7 mouse cellular contexts compared by ENCODE assay signal in the genomic region with DNA sequence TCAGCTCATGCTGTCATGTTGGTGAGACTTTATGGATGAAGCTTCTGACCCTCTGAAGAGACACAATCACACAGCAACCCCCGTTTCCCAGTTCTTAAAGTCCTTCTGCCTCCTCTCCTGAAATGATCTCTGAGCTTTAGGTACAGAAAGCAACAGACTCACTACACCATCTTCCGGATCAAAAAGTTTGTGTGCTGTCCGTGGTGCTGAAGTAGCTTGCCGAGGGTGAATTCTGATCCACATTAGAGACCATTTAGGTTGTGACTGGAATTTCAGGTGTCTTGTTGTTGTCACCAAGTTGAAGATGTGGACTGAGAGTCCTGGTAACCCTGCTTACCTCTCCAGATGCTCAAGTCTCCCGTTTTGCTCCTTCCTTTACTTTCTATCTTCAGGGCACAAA.
DNase-seq lines count a peak whose midpoint lies in the region; ATAC-seq and TF ChIP-seq lines count a peak whose summit lies in the region.

No protein-coding gene starts in this region.

- TF ChIP-seq CTCF in intestine, postnatal 0 days (IDR thresholded peaks at IDR 0.05; ENCODE audit: low read depth) = 0 out of 2 replicates have a peak, but pooled peaks have one; percentile 9

- H3K9me3 ChIP-seq in intestine, postnatal 0 days (ENCODE audit: control insufficient read depth) = no peaks in the 10 kb centered on the region
- H3K9me3 ChIP-seq in intestine, embryonic 15.5 days = no peaks in the 10 kb centered on the region
- no peaks in the 10 kb centered on the region for H3K9me3 ChIP-seq in limb, embryonic 10.5 days (replicated peaks)

- no peak overlapping the region for H3K27ac ChIP-seq in intestine, postnatal 0 days (ENCODE audit: low read depth, low read length)
- no peak overlapping the region for H3K27ac ChIP-seq in intestine, embryonic 15.5 days
- no peak overlapping the region for H3K27ac ChIP-seq in limb, embryonic 10.5 days

- H3K4me1 ChIP-seq in intestine, postnatal 0 days (replicated peaks; ENCODE audit: control insufficient read depth, insufficient read depth, low read length) = no peaks in the 10 kb centered on the region
- no peaks in the 10 kb centered on the region for H3K4me1 ChIP-seq in intestine, embryonic 15.5 days (replicated peaks)
- no peaks in the 10 kb centered on the region for H3K4me1 ChIP-seq in limb, embryonic 10.5 days

- 27% methylated on average over 5 of the region's 5 CpGs for WGBS in intestine, postnatal 0 days
- WGBS in intestine, embryonic 15.5 days = 32% methylated on average over 5 of the region's 5 CpGs
- 33% methylated on average over 5 of the region's 5 CpGs for WGBS in limb, embryonic 10.5 days

- intact Hi-C loops in gastrocnemius, postnatal 14 days (cut with DNase I; ENCODE audit: low total_unique reads) = no loop called here

- H3K9ac ChIP-seq in intestine, postnatal 0 days (ENCODE audit: low read depth, low read length) = no peak overlapping the region
- no peak overlapping the region for H3K9ac ChIP-seq in intestine, embryonic 15.5 days

- ATAC-seq in intestine, postnatal 0 days = no peak
- no peak for ATAC-seq in intestine, embryonic 15.5 days

- no peaks in the 10 kb centered on the region for H3K36me3 ChIP-seq in intestine, postnatal 0 days (ENCODE audit: control insufficient read depth, insufficient read depth)
- no peaks in the 10 kb centered on the region for H3K36me3 ChIP-seq in intestine, embryonic 15.5 days
- H3K36me3 ChIP-seq in limb, embryonic 10.5 days = no peaks in the 10 kb centered on the region

- no peak overlapping the region for H3K4me3 ChIP-seq in intestine, postnatal 0 days (ENCODE audit: low read depth, low read length)
- H3K4me3 ChIP-seq in intestine, embryonic 15.5 days (replicated peaks) = no peak overlapping the region
- no peak overlapping the region for H3K4me3 ChIP-seq in limb, embryonic 10.5 days

- no peak overlapping the region for H3K4me2 ChIP-seq in intestine, postnatal 0 days (replicated peaks; ENCODE audit: low read depth)
- no peak overlapping the region for H3K4me2 ChIP-seq in intestine, embryonic 15.5 days (replicated peaks)

- peak; percentile 32 for DNase-seq in ES-CJ7 (ENCODE audit: low read depth, low spot score)
- peak; percentile 50 for DNase-seq in ZHBTc4 (ENCODE audit: low read depth, low spot score)
- DNase-seq in limb, embryonic 10.5 days (ENCODE audit: low spot score) = peak; percentile 66
- DNase-seq in layer of hippocampus, adult 8-10 months (ENCODE audit: low spot score in 2 of 2) = no peak
- DNase-seq in gastrocnemius, postnatal 14 days = no peak

- no peaks in the 10 kb centered on the region for H3K27me3 ChIP-seq in intestine, postnatal 0 days (replicated peaks; ENCODE audit: control insufficient read depth, insufficient read depth, low read length)
- no peaks in the 10 kb centered on the region for H3K27me3 ChIP-seq in intestine, embryonic 15.5 days (replicated peaks)
- no peaks in the 10 kb centered on the region for H3K27me3 ChIP-seq in limb, embryonic 10.5 days (ENCODE audit: low read depth, poor library complexity, severe bottlenecking)

Comparison
In these comparisons a context has a peak if more than half of its experiments do, and no peak if none do; other contexts are left out.
1. DNase-seq: peak in ES-CJ7 (single experiment), ZHBTc4 (single experiment) and limb, embryonic 10.5 days (single experiment); none in layer of hippocampus, adult 8-10 months (0 of 2) and gastrocnemius, postnatal 14 days (single experiment).